Mouse (Mus musculus) brain, embryonic 14.5 days (tissue): ENCODE results near the gene Pde4b.

Source experiments
- CTCF ChIP-seq: fragments of 200-500 bp; IDR thresholded peaks from 2 replicates; pipeline ENCODE4 v1.5.1; 2012; ENCODE audit warnings: inconsistent platforms, mild to moderate bottlenecking, moderate library complexity, borderline replicate concordance; ENCODE audit not compliant: insufficient read depth, insufficient read length; ENCODE audit errors: extremely low read depth
- POLR2A ChIP-seq: fragments of 200-500 bp; IDR thresholded peaks from 2 replicates; pipeline ENCODE4 v1.6.1; 2012; ENCODE audit warnings: mild to moderate bottlenecking, inconsistent platforms, borderline replicate concordance; ENCODE audit not compliant: poor library complexity, insufficient read depth, insufficient read length, severe bottlenecking; ENCODE audit errors: extremely low read depth

GRCm38 (mm10) chr4:102310630-102311029 is 223.3 kb downstream of the Pde4b start:
- TF ChIP-seq CTCF, result no peak
- TF ChIP-seq POLR2A, result no peak
